Mouse (Mus musculus): Measurements from ENCODE around the gene Med7. TPM values are rescaled to one million over a fixed set of nuclear protein-coding genes. Genes with fewer than 3 reads are reported as not detected.
A peak's percentile ranks its signal among the peaks of the same experiment; 100 is the strongest.
"Not testable (repeated sequence)": the region's sequence is repeated elsewhere in the genome, so short reads cannot be mapped to it uniquely, and the experiment has no call there.

Gene Med7
- total RNA-seq, 1 experiment from 2014 or later = 43.6 TPM

DNA sequence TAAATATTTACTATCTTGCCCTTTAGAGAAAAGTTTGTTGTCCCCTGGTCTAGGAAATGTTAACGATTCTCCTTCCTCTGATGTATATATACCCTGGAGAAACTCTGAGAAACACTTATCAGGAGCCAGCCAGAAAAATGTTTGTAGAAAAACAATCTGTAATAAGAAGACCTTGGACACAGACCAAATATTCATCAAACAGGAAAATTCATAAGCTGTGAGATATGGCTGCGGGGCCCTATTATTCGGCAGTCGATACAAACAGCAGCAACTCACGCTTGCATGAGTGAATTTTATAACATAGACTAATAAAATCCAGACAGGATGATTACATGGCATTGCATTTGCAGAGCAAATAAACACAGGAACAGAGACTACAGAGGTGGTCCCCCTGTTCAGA lies 17.9 kb upstream of the Med7 start:
- no peak for ATAC-seq (ENCODE audit: extremely low read depth, insufficient number of reproducible peaks, low FRiP score, poor library complexity, severe bottlenecking)

DNA sequence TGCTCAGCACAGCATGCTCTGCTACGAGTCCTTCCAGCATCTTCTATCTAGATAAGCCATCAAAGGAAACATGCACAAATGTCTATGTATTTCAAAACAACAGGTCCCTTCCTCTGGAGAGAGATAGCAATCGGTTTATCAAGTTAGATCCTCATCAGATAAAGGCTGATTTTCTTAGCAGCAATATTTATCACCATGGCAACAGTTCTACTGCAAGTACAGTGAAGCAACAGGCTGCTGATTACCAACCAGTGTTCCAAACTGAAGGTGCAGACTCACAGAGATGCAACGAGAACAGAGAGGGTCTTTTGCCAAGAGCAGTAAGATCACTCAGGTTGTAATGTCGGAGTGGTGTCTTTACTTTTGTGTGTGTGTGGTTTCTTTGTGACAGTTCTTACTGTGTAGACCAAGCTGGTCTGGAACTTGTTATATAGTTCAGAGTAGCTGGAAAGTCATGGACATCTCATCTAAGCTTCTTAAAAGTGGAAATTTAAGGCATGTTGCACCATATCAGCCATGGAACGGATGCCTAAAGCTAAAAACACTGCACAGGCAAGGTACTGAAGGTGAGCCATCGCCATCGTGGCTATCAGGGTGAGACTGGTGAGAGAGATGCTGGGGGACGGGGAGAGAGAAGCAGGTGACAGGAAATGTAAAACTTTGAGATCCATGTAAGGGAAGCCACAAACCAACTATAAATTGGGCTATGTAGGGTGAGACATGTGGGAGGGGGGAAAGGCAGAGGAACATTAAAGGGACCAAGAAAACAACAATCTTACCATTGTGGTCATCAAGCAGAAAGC lies 15.4 kb upstream of the Med7 start:
- ATAC-seq (ENCODE audit: extremely low read depth, insufficient number of reproducible peaks, low FRiP score, poor library complexity, severe bottlenecking) = no peak

DNA sequence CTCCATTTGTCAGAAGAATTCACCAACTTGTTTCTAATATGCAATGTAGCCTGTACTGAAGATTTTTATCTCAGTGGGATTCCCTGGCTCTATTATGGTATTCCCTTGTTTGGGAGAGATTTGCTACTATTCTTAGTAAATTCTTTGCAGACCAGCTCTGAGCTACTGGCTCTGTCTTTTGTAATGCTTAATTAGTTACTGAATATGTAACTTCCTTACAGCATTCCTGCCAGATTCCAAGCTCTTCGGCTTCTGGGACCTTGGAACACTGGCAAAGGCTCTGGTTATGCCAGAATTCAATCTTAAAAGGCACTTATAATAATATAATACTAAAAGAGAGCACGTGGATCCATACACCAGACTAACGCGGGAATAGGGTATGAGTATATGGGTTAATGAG lies 8.6 kb upstream of the Med7 start:
- ATAC-seq (ENCODE audit: extremely low read depth, insufficient number of reproducible peaks, low FRiP score, poor library complexity, severe bottlenecking) = not testable (repeated sequence)

DNA sequence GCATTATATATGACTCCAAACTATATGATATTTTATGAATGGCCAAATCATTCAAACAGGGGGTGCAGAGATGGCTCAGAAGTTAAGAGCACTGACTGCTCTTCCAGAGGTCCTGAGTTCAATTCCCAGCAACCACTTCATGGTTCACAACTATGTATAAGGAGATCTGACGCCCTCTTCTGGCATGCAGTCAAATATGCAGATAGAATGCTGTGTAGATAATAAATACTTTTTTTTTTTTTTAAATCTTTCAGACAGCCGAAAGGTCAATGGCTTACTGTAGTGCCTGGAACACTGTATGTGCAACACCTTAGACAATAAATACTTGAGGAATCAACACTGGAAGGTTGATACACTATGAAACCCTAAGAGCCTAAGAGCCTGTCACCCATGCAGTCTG lies 6.6 kb upstream of the Med7 start:
- ATAC-seq (ENCODE audit: extremely low read depth, insufficient number of reproducible peaks, low FRiP score, poor library complexity, severe bottlenecking) = no peak

DNA sequence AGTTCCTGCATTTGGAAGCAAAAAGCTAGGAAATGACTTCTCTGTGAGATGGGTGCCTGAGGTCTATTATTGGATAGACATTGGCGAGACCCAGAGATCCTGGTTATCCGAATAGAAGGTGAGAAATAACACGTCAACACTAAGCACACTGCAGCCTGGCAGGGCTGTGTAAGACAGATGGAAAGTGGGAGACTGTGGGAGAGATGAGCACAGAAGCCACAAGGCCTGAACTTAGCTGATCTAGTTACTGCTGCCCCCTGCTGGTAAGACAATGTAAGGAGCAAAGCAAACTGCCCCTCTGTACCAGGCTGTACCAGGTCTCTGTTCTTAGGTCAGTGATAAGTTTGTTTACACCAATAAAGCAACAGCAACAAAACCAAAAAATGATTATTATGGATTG lies 5.6 kb upstream of the Med7 start:
- ATAC-seq (ENCODE audit: extremely low read depth, insufficient number of reproducible peaks, low FRiP score, poor library complexity, severe bottlenecking) = peak; percentile 99

DNA sequence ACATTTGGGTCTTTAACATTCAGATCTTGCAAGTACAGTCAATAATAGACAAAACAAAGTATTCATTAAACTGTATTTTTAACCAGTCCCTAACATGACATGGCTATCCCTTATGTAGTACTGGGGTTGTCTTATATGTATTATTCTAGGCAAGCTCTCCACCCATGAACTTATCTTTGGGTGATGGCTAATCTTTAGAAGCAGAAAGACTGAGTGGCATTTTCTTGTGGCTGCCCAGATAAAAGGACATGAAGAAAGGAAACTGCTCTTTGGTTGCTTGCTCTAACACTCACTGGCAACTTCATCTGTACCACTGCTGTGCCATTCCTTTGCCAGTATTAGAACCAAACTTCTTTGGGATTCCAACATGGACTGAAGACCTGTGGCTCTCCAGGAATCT lies 1.4 kb upstream of the Med7 start:
- ATAC-seq (ENCODE audit: extremely low read depth, insufficient number of reproducible peaks, low FRiP score, poor library complexity, severe bottlenecking) = no peak

DNA sequence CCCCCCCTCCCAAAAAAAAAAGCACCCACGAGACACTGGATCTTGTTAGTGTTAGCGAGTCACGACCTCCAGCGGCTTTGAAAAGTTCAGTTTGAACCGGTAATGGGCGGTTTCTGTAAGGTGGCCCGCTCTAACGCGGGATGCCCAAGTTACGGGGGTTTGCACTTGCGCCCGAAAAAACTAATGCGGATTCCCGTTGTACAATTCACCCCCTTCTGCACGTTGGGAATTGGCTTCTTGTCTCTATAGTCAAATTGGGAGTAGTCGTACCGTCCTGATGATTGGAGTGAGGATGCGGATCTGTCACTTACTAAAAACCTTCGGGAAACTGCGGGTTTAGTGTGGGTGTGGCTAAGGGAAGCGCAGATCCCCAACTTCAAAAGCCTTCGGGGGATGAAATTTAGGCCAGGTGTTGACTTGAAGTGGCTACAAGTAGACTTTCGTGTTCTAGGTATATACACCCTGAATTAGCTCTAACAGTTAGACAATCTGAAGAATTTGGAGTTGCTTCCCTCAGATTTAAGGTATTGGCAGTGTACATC lies 805 bp downstream of the Med7 start:
- ATAC-seq (ENCODE audit: extremely low read depth, insufficient number of reproducible peaks, low FRiP score, poor library complexity, severe bottlenecking) = peak; percentile 39; the same call in 1 of the 2 replicates

DNA sequence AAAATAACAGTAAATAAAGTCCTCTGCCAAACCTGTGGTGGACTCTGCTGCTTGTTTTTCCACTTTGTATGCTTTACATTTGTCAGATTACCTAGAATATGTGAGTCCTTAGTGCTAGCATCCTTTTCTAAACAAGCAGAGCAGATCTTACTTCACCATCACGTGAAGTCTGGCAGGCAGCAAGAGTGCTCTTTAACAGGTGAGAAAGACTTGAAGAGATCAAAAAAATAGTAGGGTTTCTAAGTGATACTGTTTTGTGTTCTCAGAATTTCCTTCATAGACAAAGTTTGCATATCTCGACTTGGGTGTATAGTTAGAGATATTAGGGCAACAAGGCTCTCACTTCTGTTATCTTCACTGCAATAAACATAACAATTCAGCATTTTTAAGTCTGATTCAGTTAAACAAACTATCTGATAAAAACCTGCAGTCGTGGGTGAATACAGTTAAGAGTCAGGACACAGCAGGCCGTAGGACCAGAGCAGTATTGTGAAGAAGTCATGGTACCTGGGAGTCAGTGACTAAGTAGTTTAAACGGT lies 2.3 kb downstream of the Med7 start:
- ATAC-seq (ENCODE audit: extremely low read depth, insufficient number of reproducible peaks, low FRiP score, poor library complexity, severe bottlenecking) = no peak

DNA sequence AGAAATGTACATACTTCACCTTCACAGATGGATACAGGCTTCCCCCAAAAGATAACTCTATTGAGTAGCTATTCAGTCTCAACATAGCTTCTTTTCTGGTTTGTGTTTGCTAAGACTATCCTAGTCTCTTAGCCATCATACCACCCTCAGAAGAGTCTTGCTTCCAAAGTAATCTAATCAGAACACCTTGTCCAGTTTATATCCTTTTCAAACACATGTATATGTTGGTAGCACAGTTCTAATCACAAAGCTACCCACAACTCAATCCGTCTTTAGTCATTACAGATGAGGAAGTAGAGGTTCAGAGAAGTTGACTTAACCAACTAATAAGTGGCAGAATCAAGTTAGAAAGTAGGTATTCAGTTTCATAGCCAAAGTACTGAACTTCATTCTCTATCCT lies 5.0 kb downstream of the Med7 start:
- no peak for ATAC-seq (ENCODE audit: extremely low read depth, insufficient number of reproducible peaks, low FRiP score, poor library complexity, severe bottlenecking)

DNA sequence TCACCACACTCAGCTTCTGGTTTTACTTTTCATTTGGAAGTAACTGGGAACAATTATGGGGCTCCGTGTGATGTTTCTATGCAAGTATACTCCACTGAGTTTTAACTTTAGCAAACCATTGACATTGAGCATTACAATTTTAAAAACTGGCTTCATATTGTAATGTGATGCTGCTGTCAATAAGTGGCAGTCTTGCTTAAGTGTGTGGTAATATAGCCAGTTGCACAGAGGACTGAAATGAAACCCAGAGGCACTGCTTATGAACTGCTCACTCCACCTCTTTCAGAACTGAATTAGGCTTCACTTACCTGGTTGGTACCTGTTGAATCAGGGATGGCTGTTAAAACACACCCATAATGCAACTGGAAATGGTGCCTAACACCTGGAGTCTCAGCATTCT lies 6.4 kb downstream of the Med7 start:
- peak; percentile 35; the same call in 1 of the 2 replicates for ATAC-seq (ENCODE audit: extremely low read depth, insufficient number of reproducible peaks, low FRiP score, poor library complexity, severe bottlenecking)

DNA sequence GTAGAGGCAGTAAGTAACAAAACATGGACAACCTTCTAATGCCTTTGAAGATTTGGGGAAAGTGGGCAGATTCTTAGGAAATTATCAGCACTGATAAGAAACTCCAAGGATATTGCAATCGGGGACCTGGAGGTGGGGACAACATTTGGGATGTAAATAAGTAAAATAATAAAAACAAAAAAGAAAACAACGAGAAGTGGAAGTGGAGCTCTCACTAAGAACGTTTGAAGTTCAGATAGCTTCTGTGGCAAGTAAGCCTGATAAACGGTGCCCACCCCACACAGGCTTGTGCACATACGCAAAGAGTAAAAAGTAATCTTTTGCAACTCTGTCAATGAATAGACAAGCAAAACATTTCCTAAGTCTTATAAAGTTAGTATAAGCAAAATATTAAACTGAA lies 7.3 kb downstream of the Med7 start:
- ATAC-seq (ENCODE audit: extremely low read depth, insufficient number of reproducible peaks, low FRiP score, poor library complexity, severe bottlenecking) = no peak

DNA sequence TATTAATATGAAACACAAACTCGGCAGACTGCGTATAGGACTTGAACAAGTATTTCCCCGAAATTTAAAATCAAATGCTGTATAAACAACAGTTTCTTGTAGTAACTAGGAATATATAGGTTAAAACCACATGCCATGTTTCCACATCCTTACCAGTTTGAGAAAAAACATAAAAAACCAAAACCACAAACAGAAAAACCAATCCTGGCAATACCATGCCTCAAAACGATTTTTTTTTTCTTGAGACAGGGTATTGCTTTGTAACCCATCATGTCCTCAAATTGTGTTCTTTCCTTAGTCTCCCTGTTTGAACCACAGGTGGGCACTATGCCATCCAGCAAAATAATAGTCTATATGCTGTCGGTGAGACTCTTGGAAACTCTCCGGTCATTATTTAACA lies 9.4 kb downstream of the Med7 start:
- ATAC-seq (ENCODE audit: extremely low read depth, insufficient number of reproducible peaks, low FRiP score, poor library complexity, severe bottlenecking) = no peak

DNA sequence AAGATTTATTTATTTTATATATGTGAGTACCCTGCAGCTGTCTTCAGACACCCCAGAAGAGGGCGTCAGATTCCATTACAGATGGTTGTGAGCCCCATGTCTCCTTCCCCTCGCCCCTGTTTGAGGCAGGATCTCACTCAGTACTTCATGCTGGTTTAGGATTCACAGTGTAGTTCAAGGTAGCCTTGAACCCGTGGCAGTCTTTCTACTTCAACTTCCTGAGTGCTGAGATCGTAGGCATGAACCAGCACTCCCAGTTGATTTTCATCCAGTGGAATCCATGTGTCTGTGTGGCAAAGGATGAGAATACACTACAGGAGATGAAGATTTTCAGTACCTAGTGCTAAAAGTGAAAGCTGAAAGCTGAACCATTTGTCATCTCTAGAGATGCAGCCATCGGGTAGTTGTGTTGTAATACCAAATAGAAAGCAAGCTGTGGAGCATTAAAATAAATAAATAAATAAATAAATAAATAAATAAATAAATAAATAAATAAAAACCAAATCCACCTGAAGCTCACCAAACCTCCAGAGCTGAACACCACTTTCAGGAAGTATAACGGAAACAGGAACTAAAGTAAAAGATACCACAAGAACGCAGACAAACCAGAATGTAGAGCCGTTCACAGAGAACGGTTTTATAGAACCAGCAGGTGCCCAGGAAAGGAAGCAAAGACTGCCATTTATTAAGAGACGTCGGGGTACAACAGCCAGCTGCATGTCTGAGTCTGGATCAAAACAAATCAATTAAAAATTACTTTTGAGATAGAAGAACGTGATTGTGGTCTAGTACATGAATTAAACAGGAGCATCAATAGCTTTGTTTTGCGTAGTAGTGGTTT lies 11.1 kb downstream of the Med7 start:
- peak; percentile 67 for ATAC-seq (ENCODE audit: extremely low read depth, insufficient number of reproducible peaks, low FRiP score, poor library complexity, severe bottlenecking)

DNA sequence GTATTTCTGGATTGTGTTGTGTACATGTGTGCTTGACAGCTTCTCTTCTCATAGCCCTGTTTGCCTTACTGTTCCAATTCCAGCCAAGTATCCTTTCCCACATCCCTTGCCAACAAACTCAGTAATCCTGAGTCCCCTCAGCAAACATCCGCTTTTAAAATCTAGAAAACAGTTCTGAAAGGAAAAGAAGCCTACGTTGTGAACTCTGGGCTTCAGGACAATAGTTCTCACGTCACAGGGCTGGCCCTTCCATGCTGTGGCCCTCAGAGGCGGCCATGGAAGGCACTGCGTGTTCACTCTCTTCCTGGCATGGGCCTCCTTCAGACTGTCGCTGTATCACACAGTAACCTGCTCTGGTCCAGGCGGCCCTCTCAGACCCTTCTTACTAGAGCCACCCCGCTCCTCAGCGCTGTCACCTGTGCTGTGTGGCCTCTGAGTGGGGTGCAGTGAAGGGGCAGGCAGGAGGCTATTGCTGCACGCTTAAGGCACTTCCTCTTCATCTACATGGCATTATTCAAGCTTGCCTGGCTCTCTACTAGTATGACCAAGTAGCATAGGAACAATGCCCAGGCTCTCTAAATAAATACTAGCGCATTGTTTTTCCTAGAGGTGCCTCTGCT lies 12.8 kb downstream of the Med7 start:
- peak; percentile 34; the same call in 1 of the 2 replicates for ATAC-seq (ENCODE audit: extremely low read depth, insufficient number of reproducible peaks, low FRiP score, poor library complexity, severe bottlenecking)

DNA sequence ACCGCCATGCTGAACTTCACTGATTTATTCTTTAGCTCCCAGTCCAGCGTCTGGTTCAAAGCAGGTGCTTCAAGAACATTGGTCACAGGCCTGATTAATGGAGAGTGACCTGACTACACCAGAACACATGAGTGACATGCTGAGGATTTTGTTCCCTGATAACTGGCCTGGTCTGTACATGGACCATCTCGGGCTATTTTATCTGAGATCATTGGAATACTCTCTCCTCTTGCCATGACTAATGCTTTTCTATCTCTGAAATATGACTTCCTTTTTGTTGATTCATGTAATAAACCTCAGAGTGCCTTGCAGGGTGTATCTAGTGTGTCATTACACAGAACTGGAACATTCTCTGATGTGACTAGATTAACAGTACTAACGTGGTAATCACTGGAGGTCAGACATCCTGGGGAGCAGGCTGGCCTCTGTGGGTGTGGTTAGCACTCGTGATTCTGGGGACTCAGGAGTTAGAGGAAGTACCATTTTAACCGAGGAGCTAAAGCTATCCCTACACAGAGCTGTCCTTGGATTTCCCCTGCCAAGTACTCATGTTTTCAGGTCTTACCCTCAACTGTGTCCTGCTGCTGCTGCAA lies 17.8 kb downstream of the Med7 start, which contains the start of gene Havcr2:
Gene Havcr2 (plus strand): TSS at position 483 of the 593 bp plus-strand sequence.
- 0 out of 2 replicates have a peak, but pooled peaks have one; percentile 16 for ATAC-seq (ENCODE audit: extremely low read depth, insufficient number of reproducible peaks, low FRiP score, poor library complexity, severe bottlenecking)

DNA sequence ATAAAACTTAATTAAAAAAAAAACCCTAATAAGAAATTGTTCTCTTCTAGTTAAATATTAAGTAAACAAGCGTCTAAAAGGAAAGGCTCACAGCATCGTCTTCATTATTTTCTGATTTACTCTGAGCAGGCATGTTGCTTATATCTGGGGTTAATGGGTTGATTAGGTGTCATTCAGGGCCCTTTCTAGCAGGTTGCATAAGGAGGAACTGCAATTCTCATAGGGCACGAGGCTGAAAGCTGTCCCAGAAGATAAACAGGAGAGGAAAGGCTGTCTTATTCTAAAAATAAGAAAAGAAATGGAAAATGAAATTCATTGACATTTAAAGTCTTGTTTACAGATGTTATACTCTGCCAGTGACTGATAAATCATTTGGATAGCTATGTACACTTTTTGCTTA lies 23.2 kb downstream of the Med7 start:
- no peak for ATAC-seq (ENCODE audit: extremely low read depth, insufficient number of reproducible peaks, low FRiP score, poor library complexity, severe bottlenecking)

DNA sequence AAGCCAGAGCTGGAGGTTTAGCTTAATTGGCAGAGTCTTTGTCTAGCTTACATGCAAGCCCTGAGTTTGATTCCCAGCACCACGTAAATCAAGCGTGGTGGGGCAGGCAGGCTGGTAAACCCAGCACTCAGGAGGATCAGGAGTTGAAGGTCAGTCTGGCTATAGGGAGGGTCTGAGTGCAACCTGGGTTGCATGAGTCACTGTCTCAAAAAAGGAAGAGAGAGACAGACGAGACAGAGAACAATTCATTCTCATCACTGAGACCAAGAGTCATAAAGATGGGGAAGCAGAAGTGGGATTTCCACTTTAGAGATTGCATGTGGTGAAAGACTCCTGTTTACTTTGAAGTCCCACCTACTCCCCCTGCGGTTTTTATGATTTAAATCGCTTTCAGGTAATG lies 24.6 kb downstream of the Med7 start:
- ATAC-seq (ENCODE audit: extremely low read depth, insufficient number of reproducible peaks, low FRiP score, poor library complexity, severe bottlenecking) = peak; percentile 60; the same call in 1 of the 2 replicates

DNA sequence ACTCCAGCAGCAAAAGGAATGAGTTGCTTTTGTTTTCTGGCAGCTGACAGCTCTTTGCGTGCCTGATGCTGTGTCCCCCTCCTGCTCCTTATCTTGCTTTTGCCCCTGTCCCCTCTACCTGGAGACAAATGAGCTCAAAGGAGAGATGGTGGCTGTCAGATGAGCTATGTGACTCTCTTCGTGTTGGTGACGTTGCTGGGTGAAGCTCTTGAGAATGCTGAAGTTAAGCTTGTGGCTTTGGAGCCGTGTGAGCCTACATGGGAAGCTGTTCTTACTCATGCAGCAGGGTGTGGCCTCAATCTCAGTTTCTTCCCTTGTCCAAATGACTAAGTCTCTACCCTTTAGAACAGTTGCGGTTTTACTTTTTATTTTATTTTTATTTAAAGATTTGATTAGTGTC lies 25.2 kb downstream of the Med7 start:
- ATAC-seq (ENCODE audit: extremely low read depth, insufficient number of reproducible peaks, low FRiP score, poor library complexity, severe bottlenecking) = peak; percentile 69; the same call in 1 of the 2 replicates

DNA sequence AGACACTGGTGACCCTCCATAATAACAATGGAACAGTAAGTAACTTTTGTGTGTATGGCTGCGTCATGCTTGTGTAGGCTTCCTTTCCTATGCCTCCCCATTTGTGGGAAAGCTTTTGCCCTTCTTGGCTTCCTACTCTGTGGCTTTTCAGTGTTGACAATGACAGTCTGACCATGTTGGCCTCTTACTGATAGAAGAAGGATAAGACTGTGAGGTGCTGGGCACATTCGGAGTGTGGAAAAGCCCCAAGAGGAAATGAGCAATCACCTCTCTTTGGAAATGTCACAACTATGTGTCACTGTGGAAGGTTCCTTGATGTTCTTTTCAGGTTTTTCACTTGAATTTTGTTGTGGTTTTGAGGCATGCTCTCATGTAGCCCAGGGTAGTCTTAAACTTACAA lies 30.2 kb downstream of the Med7 start:
- peak; percentile 48; the same call in 1 of the 2 replicates for ATAC-seq (ENCODE audit: extremely low read depth, insufficient number of reproducible peaks, low FRiP score, poor library complexity, severe bottlenecking)

Data from neutrophil, adult 5-6 weeks (primary cell).